Mouse (Mus musculus) T-cell, adult 2 months (primary cell): Measurements from ENCODE around the gene Gm45261.
A peak's percentile ranks its signal among the peaks of the same experiment; 100 is the strongest.

Source experiments
- DNase-seq: peaks from one replicate; pipeline ENCODE4 v3.0.0; 2022; ENCODE audit warnings: low spot score

The Gm45261 gene

DNA sequence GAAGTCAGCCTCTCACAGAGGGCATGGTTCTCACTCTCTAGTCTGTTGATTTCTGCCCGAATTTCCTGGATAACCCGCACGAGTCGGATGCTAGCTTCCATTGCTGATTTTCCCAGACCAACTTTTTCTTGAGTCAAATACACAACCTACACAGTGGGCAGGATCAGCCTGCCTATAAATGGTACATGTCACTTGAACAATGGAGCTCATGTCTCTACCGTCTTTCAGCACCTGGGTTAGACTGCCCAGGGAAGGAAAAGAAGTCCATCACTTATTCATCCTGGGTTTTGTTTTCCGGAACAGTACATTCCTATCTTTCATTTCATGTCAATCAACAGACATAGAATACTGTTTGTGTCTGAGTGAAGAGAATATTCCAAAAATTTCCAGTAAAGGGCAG lies at the start of gene Gm45261:
Gene Gm45261, minus strand, starts transcription at position 101 of the 400 bp plus-strand sequence.
- no peak for DNase-seq

GRCm38 (mm10) chr1:80504757-80505156 lies 43.5 kb upstream of the Gm45261 start:
- DNase-seq, result no peak

- DNase-seq, result no peak
These were observed 42.8 kb upstream of the Gm45261 start for GRCm38 (mm10) chr1:80504081-80504480.

GRCm38 (mm10) chr1:80502456-80503165 lies 41.4 kb upstream of the Gm45261 start:
- no peak for DNase-seq

GRCm38 (mm10) chr1:80499264-80499663 lies 38.0 kb upstream of the Gm45261 start:
- no peak for DNase-seq

GRCm38 (mm10) chr1:80496360-80496759 lies 35.1 kb upstream of the Gm45261 start:
- no peak for DNase-seq

- DNase-seq, result no peak
These were observed 22.2 kb upstream of the Gm45261 start for GRCm38 (mm10) chr1:80483419-80483818.

DNA sequence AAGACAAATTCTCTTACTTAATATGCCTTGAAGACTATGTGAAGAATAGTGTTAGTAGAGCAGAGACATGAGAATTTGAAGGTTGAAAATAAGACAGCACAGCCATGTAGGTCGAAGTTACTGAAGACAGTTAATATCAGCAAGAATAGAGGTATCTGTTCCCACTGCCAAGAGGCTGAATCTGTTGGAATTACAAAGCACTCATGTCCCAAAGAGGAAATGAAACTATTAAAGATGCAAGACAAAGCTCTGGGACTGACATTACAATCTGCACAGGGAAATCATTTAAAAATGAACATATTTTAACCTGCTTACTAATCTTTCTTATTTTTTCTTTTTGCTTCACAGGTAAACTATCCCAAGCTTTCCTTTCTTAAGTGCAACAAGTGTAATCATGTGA lies 13.7 kb upstream of the Gm45261 start:
- no peak for DNase-seq

- DNase-seq, result no peak
These were observed 11.1 kb upstream of the Gm45261 start for GRCm38 (mm10) chr1:80472395-80472794.

- DNase-seq, result no peak
These were observed 1.3 kb downstream of the Gm45261 start for GRCm38 (mm10) chr1:80459923-80460322.

GRCm38 (mm10) chr1:80459477-80459876 lies 1.8 kb downstream of the Gm45261 start:
- DNase-seq, result no peak

DNA sequence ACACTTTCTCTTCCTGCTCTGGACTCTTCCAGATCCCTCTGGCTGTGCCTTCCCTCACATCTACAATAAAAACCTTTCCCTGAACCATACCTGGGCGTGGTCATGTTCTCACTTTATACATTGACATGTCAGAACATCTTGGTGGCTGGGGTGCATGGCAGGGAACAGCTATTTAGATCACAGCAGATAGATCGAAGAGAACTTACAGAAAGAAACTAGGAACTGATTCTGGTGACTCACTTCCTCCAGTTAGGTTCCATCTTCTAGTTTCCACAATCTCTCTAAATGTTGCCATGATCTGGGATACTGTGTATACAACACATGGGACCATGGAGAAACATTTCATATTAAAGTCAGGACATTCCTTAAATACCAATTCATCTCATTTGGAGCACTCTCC lies 7.3 kb downstream of the Gm45261 start:
- no peak for DNase-seq

- DNase-seq, result no peak
These were observed 9.2 kb downstream of the Gm45261 start for GRCm38 (mm10) chr1:80451914-80452549.

- DNase-seq, result no peak
These were observed 13.7 kb downstream of the Gm45261 start for GRCm38 (mm10) chr1:80447554-80447953.

GRCm38 (mm10) chr1:80440911-80441310 lies 20.3 kb downstream of the Gm45261 start:
- DNase-seq, result peak; percentile 80

DNA sequence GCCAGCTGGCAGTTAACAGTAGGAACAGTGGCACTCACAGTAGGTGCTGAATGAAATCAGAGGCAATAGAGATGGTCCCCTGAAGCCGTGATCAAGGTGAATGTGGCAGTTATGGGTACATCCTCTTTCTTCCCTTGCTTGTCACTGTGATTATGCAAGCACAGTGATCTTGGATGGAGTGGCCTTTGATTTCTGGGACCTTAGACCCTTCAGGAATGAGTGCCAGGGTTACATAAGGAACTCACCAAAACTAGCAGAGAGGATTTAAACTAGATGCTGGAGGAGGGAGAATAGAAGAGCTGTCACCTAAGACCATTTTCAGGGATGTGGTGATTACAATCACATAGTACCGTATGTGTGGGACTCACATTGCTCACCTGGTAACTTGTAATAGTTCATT lies 22.7 kb downstream of the Gm45261 start:
- no peak for DNase-seq

GRCm38 (mm10) chr1:80427946-80428345 lies 33.3 kb downstream of the Gm45261 start:
- DNase-seq, result no peak

DNA sequence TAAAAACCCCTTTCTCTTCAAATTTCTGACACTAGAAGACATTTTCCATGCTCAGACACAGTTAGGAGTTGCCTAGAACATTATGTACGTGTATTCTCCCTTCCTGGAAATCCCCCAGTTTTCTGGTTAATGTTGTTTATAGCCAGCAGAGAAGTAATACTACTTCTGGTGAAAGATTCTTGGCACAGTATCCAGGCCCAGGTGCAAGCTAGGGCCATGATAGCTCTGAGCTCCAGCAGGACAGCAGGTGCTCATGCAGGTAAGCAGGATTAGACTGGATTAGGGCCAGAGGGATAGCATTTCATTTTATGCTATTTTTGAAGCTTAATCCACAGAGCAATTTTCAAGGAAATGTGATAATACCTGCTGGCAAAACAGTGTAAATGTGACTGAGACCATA lies 33.8 kb downstream of the Gm45261 start:
- DNase-seq, result no peak

- DNase-seq, result no peak
These were observed 36.6 kb downstream of the Gm45261 start for GRCm38 (mm10) chr1:80424666-80425065.

DNA sequence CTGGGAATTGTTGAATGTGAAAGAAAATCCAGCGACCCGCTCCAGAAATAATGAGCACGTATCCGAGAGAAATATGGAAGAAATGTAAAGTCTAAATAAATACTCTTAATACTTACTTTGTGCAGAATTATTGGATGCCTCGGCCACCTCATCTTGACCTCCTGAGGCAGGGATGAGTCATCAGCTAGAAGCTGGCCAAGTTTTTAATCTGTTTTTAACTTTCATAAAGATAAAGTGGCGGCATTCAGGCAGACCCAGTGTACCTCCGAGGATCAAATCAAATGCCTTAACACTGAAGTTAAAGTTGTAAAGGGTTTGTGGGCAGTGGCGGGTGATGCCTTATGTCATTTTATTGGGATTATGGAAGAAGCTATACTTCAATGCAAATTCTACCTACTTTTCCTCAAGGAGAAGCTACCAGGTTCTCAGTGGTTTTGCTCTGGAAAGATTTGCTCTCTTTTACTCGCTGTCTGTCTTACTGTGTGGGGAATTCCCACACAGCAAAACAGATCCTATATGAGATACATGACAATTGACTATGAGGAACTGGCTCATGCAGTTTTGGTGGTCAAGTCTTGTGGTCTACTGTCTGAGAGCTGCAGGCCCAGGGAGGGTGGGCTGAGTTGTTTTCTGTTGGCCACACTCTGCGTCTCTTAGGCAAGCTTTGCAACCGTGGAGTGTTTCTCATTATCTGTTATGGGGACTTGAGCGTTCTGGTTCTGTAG lies 42.8 kb downstream of the Gm45261 start:
- DNase-seq, result no peak

DNA sequence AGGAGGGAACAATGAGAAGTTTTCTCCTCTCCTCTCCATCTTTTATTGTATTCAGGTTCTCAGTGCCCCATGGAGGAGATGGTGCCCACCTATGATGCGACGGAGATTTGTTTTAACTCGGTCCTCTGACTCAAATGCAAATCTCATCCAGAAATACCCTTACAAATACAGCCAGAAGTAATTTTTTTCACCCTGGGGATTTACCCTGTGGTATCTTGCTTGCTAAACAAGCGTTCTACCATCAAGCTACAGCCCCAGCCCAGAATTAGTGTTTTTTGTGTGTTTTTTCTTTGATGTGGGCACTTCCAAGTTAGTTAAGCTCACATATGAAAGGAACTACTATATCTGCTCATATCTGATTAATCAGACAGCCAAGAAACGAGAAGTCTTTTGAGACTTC lies 44.9 kb downstream of the Gm45261 start:
- peak; percentile 37 for DNase-seq

- DNase-seq, result no peak
These were observed 48.7 kb downstream of the Gm45261 start for GRCm38 (mm10) chr1:80412521-80412920.
